Mouse (Mus musculus): ENCODE data around the gene Ankrd34a.

DNA sequence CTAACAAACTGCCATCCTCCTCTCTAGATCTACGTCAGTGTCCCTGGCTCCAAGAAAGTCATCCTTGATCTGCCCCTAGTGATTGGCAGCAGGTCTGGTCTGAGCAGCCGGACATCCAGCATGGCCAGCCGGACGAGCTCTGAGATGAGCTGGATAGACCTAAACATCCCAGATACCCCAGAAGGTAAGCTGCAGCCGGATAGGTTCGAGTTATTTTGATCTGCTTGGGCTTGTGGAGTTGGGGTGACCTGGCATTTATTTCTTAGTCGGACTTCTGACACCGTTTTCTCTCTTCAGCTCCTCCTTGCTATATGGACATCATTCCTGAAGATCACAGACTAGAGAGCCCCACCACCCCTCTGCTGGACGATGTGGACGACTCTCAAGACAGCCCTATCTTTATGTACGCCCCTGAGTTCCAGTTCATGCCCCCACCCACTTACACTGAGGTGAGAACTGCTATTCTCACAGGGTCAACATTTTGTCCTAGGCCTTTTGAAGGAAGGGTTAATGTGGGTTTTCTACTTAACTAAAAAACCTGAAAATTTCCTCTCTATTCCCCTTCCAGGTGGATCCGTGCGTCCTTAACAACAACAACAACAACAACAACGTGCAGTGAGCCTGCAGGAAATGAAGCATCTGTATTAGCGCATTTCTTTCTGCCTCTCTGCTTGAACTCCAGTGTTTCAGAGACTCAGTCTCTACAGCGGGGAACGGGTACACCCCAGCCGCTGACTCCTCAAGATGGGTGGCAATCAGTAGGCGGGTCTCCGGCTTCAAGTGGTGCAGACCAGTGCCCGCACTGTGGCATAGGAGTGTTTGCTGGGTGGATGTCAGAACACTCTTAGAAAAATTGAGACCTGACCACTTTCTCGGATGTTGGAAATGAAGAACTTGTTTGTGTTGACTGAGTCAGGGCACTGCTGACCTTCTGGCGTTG lies 36.3 kb upstream of the Ankrd34a start:
- no peak for TF ChIP-seq CTCF (IDR thresholded peaks at IDR 0.05; ENCODE audit: low read depth)
- TF ChIP-seq EP300 (IDR thresholded peaks at IDR 0.05; ENCODE audit: low read depth), result peak; percentile 79; the same call in 1 of the 2 replicates

Data from heart, postnatal 0 days (tissue).